Mouse (Mus musculus): ENCODE data around the gene Chrna9.

DNA sequence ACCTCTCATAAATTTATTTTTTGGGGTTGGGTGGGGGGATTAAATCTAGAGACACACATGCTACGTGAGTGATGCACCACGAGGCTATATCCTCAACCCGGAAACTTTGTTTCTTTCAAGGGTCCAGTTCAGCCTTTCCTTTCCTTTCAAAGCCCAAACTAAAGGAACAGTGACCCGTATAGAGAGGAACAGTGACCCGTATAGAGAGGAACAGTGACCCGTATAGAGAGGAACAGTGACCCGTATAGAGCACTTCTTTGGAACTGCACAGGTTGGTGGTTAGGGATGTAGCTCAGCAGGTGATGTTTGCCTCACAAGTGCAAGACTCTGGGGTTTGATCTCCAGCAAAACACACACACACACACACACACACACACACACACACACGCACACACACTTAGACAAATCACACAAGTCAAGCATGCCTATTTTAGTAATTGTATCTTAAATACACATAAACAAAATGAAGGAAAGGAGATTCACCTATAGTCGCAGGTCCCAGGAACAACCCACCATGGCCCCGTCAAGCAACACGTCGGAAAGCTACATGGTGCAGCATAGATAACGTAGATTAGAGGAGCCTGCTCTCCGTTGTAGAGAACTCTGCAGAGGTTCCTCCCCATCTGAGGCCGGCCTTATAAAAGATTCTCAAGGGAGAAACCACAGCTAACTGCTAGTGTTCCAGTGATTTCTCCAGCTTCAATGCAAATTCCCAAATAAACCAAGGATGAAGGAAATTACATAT lies 48.9 kb upstream of the Chrna9 start:
- no peak for TF ChIP-seq CTCF (IDR thresholded peaks at IDR 0.05; ENCODE audit: low read depth, low read length)
- no peak for TF ChIP-seq POLR2AphosphoS5 (IDR thresholded peaks at IDR 0.05; ENCODE audit: insufficient replicate concordance, low read depth, low read length)
- TF ChIP-seq GATA1 (IDR thresholded peaks at IDR 0.05; ENCODE audit: borderline replicate concordance, low read length) = no peak
- TF ChIP-seq TAL1 (conservative IDR thresholded peaks at IDR 0.05; ENCODE audit: low read depth, low read length) = no peak
- no peak for TF ChIP-seq GATA2 (IDR thresholded peaks at IDR 0.05; ENCODE audit: borderline replicate concordance, low read depth, low read length)

All from G1E (cell line).